Mouse (Mus musculus) ES-Bruce4 (cell line): ENCODE results near the gene Ak4. TPM values are rescaled to one million over a fixed set of nuclear protein-coding genes. Genes with fewer than 3 reads are reported as not detected.

Experiments
- H3K27ac ChIP-seq: 2 replicates; pipeline ENCODE4 v1.5.1; 2012; ENCODE audit warnings: low read length, inconsistent platforms; ENCODE audit not compliant: insufficient read depth
- H3K27me3 ChIP-seq: 2 replicates; pipeline ENCODE4 v1.6.1; 2012; ENCODE audit warnings: mild to moderate bottlenecking, low read length, inconsistent platforms; ENCODE audit not compliant: control insufficient read depth, poor library complexity, insufficient read depth, severe bottlenecking
- H3K36me3 ChIP-seq: 2 replicates; pipeline ENCODE4 v1.6.1; 2012; ENCODE audit warnings: inconsistent platforms, mild to moderate bottlenecking, low read length, moderate library complexity; ENCODE audit not compliant: control insufficient read depth, poor library complexity, insufficient read depth, severe bottlenecking
- H3K4me1 ChIP-seq: one replicate; pipeline ENCODE4 v1.8.1; 2011; ENCODE audit warnings: low read length; ENCODE audit not compliant: control insufficient read depth, insufficient read depth
- H3K4me3 ChIP-seq: 2 replicates; pipeline ENCODE4 v1.5.1; 2011; ENCODE audit warnings: low read depth, mild to moderate bottlenecking, low read length
- H3K9ac ChIP-seq: 2 replicates; pipeline ENCODE4 v1.6.1; 2012; ENCODE audit warnings: low read depth, mild to moderate bottlenecking, inconsistent platforms; ENCODE audit not compliant: poor library complexity, severe bottlenecking
- H3K9me3 ChIP-seq: replicated peaks from 2 replicates; pipeline ENCODE4 v1.6.1; 2012; ENCODE audit warnings: mild to moderate bottlenecking, low read length, inconsistent platforms; ENCODE audit not compliant: control insufficient read depth, poor library complexity, insufficient read depth, severe bottlenecking
- CTCF ChIP-seq: IDR thresholded peaks from one replicate; pipeline ENCODE4 v1.8.1; 2011; ENCODE audit warnings: low read depth, low read length
- EP300 ChIP-seq: IDR thresholded peaks from 2 replicates; pipeline ENCODE4 v1.6.1; 2011; ENCODE audit warnings: low read depth, low read length; ENCODE audit not compliant: insufficient read depth
- POLR2A ChIP-seq: IDR thresholded peaks from one replicate; pipeline ENCODE4 v1.8.1; 2011; ENCODE audit warnings: low read length; ENCODE audit not compliant: insufficient read depth
- polyA plus RNA-seq: library from polyadenylated mRNA; stranded (reverse); fragments of >200 nt; gene quantifications from 2 replicates; pipeline ENCODE4 v1.2.4, GENCODE M21; 2011; ENCODE audit warnings: low read depth; ENCODE audit not compliant: missing spikeins, insufficient read depth, insufficient read length

The Ak4 gene
- polyA plus RNA-seq, 1 experiment, result 62.7 TPM

DNA sequence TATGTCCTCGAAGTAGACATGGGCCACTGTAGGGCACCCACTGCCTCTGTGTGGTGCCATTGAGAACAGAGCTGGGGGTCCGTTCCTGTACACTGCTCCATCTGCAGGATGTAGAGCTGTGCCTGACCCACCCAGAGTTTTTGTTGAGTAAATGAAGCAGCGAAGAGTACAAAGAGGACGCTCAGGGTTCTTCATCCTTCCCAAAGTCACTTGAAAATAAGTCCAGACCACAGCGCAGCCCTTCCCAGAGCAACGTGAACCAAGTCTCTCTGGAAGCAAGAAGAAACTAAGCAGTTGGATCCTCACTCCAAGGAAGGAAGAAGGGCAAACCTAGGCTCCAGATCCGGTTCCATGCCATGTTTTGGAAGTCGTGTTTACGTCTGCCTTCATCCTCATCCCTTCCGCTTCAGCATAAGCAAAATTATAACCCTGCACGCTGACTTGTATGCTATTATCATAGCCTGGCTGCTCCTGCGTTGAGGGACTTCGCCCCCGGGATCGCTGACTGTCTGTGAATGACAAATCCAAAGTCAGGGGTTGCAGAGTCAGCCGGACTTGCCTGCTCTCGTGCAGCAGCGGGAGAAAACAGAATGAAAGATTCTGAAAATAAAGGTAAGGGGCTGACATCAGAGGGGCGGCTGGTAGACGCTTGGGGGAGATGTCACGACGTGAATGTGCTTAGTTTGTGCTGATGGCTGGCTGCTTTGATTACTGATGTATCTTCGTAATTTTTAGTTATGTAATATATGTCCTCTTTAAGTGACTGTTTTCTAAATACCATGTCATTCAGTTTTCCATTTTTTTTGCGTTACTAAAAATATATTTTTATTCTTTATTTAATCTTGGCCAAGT lies 88.7 kb downstream of the Ak4 start:
- Histone ChIP-seq H3K9me3 (no peaks in the 10 kb centered on the region), H3K36me3 (no peaks in the 10 kb centered on the region), H3K4me1 (peaks cover 3% of the 10 kb centered on the region), H3K27me3 (no peaks in the 10 kb centered on the region), H3K27ac (peak overlapping the region; percentile 71), H3K9ac (peak overlapping the region; percentile 20; the same call in 1 of the 2 replicates), H3K4me3 (peak overlapping the region; percentile 70)
- TF ChIP-seq CTCF, result no peak
- TF ChIP-seq EP300, result peak; percentile 80; the same call in 1 of the 2 replicates
- TF ChIP-seq POLR2A, result peak; percentile 24

DNA sequence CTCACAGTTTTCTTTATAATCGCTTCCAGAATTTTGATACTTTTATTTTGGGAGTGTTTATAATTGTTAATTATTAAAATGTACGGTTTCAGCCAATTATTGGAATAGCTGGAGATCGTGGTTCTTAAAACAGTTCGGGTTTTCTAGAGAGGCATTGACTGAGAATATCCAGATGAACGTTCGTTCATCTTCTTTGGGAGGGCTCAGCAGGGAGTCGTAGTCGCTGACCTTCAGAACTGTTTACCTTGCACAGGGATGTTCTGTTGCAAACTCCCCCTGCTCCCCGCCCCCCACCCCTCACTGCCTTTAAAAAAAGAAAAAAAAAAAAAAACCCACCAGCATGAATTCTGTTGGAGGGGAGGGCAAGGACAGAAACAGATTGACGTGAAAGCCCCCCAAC lies 89.4 kb downstream of the Ak4 start:
- Histone ChIP-seq H3K36me3 (no peaks in the 10 kb centered on the region), H3K4me1 (peaks cover 3% of the 10 kb centered on the region), H3K9ac (peak overlapping the region; percentile 42), H3K9me3 (no peaks in the 10 kb centered on the region), H3K27ac (no peak overlapping the region), H3K4me3 (peak overlapping the region; percentile 60), H3K27me3 (no peaks in the 10 kb centered on the region)
- TF ChIP-seq POLR2A (no peak), EP300 (no peak), CTCF (no peak)

DNA sequence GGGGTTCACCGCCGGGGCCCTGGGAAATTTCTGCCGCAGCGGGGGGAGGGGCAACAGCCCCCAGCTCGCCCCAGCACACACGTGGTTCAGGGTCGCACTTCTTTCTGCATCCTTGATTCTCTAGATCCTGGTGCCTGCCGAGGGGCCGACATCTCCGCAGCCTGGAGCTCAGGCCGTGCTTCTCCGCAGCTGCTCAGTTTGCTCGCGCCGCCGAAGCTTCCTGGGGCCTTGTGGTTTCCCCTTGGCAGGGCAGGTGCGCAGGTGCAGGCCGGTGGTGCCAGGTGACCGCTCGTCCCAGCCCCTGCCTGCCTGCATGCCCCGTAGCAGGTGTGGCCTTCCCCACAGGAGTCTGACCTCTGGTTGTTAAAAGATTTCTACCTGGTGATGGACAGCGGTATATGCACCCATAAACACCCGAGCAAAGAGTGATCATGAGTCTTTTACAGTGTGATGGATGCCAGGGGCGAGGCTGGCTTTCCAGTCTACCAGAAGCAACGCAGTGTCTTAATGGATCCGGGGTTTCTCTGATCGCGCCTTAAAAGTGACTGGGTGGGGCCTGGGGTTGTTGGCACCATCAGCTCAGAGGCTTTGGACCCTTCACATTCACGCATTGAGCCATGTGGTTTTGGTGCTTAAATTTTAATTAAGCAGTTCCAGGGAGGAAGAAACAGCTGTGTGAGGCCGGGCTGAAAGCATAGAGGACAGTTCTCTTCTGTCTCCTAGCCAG lies 89.9 kb downstream of the Ak4 start:
- H3K9ac ChIP-seq, result peak overlapping the region; percentile 42

DNA sequence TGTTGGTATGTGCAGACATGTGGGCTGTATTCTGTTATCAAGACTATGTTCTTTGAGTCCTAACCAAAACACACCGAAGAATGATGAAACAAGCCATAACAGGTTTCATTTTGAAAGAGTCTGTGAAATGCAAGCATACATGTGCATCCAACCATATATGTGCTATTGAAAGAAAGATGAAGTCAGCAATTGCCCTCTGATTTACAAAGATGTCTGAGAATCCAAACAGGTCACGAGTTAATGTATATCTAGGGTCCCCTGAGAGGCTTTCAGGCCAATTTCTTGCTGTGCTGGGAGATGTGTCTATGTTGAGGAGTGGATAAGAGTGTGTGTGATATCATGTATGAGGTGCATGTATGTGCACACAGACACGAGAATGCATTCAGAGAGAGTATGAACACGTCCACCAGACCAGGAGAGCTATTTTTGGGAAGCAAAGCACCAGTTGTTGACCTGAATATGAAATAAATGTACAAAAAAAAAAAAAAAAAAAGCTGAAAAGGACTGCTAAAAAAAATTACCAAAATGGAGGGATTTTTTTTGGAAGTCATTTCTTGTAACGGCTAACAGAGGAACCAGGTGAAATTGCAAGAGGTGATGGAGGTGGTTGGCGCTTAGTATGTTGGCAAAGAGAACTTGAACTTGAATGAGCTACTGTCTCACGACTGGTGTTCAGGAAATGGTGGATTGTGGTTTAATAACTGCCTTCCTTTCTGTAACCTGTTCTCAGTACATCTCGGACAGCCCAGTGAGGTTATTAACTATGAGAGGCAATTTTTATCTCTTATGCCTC lies 91.2 kb downstream of the Ak4 start:
- Histone ChIP-seq H3K4me1 (peaks cover 3% of the 10 kb centered on the region), H3K27me3 (no peaks in the 10 kb centered on the region), H3K9ac (no peak overlapping the region), H3K9me3 (no peaks in the 10 kb centered on the region), H3K27ac (no peak overlapping the region), H3K36me3 (no peaks in the 10 kb centered on the region), H3K4me3 (no peak overlapping the region)
- TF ChIP-seq EP300 (no peak), POLR2A (no peak)

More for the DNA sequence above, 89.9 kb downstream of the Ak4 start:
- H3K27me3 ChIP-seq, result no peaks in the 10 kb centered on the region
- peaks cover 3% of the 10 kb centered on the region for H3K4me1 ChIP-seq
- no peaks in the 10 kb centered on the region for H3K9me3 ChIP-seq
- H3K27ac ChIP-seq, result no peak overlapping the region
- H3K4me3 ChIP-seq, result peak overlapping the region; percentile 60
- H3K36me3 ChIP-seq, result no peaks in the 10 kb centered on the region
- TF ChIP-seq POLR2A, result no peak
- TF ChIP-seq CTCF, result no peak
- TF ChIP-seq EP300, result peak; percentile 57; the same call in 1 of the 2 replicates

DNA sequence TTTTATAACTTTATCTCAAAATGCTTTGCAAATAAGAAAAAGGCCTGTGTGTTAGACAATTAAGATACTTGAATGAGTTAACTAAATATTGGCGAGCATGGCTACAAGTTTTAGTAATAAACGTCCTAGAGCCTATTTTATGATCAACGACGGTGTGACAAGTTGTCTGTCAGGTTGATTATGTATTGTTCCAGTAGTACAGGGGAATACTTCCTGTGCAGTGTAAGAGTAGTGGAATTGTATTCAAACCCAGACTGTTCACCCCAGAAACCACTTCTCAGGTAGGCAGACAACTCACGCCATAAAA lies 91.8 kb downstream of the Ak4 start:
- Histone ChIP-seq H3K27me3 (no peaks in the 10 kb centered on the region), H3K9me3 (no peaks in the 10 kb centered on the region), H3K36me3 (no peaks in the 10 kb centered on the region), H3K27ac (no peak overlapping the region), H3K4me1 (peaks cover 2% of the 10 kb centered on the region), H3K4me3 (no peak overlapping the region), H3K9ac (no peak overlapping the region)
- no peak for TF ChIP-seq POLR2A
- no peak for TF ChIP-seq EP300
- no peak for TF ChIP-seq CTCF
